Mouse (Mus musculus): ENCODE data around the gene Ranbp17.

DNA sequence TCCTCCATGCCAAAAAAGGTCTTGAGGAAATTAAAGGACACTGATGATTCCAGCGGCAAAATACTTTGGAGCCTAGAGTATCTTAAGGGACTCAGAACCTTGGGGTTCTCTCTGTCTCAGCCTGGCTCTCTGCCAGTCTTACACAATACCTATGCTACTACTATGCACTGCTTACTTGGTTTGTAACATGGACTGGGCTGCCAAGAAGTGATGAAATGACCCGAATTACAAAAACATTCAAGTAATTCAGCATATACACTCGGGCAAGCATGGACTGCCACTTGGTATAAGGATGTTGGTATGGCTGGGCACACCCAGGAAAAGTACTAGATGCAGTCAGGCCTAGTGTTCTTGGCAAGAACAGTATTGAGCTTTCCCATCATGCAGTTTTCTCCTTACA, 114.8 kb downstream of the Ranbp17 start:
- TF ChIP-seq CTCF (IDR thresholded peaks at IDR 0.05; ENCODE audit: low read depth) (no peak), EP300 (optimal IDR thresholded peaks at IDR 0.05) (no peak)

Data from stomach, postnatal 0 days (tissue).